Mouse (Mus musculus) liver, embryonic 14.5 days (tissue): ENCODE data around the gene Nos1ap.

ENCODE experiments used
- CTCF ChIP-seq: IDR thresholded peaks from 2 replicates; pipeline ENCODE4 v1.5.1; 2016; ENCODE audit warnings: antibody characterized with exemption, low read depth, control low read depth
- EP300 ChIP-seq: IDR thresholded peaks from 2 replicates; pipeline ENCODE4 v1.6.1; 2016; ENCODE audit warnings: antibody characterized with exemption, low read depth

DNA sequence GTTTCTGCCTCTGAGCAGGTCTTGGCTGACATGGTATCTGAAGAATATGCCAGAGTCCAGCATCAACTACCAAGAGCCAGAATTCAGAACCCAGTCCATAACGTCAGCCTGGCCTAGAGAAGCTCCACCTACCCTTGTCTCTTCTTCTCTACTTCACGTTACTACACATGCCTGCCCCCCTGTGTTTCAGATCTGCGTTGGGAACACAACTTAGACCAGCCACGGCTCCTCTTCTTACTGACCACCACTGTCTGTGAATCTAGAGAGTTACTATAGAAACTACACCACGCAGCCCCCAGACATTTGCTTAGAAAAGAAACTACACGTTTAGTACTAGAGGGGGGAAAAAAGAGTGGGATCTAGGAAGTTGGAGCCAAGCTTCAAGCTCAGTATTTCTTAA, 2.9 kb downstream of the Nos1ap start:
- no peak for TF ChIP-seq EP300
- no peak for TF ChIP-seq CTCF
